Mouse (Mus musculus) megakaryocyte, embryonic 14.5 days (primary cell): ENCODE measurements around the gene Rps23.

ENCODE experiments used
- FLI1 ChIP-seq: IDR thresholded peaks from 2 replicates; pipeline ENCODE4 v1.6.1; 2012; ENCODE audit warnings: low read length, inconsistent platforms, mixed read lengths
- GATA1 ChIP-seq: IDR thresholded peaks from 3 replicates; pipeline ENCODE4 v1.6.1; 2012; ENCODE audit warnings: mixed read lengths, low read length, inconsistent platforms, borderline replicate concordance

DNA sequence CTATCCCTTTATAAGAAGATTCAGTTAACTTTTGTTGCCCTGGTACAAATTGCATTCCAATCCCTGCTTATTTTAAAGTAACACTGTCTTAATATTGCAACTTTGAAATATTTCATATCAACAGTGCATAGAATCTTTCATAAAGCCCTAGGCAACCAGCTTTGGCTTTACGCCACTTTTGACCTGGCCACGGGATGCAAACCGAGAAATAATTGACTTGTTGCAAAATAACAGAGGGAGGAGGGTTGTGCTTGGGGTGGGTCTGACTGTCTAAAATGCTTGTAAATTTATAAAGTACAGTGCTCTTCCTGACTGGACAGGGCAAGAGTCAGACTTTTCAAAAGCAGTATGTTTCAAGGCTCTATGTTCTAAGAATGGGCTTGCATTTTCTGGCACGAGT lies 41.8 kb downstream of the Rps23 start:
- TF ChIP-seq GATA1, result no peak
- TF ChIP-seq FLI1, result no peak
